Comparison of ENCODE assay signal across 8 mouse cellular contexts in the genomic region with DNA sequence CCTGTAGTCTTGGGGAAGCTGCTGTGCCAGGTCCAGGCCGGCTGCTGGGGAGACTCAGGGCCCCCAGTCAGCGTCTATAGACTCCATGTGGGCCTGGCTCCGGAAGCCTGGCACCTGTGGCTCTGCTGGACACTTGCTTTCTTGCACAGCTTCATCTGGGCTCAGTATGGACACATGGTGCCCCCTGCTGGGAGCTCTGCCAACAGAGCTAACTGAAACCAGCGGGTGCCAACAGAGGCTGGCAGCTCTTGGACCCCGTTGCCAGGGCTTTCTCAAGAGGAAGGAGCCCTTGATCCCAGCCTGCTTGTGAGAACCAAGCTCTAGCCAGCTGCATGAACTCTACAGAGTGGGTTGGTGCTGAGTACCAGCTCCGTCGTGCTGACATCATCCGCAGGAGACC. TPM values are rescaled to one million over a fixed set of nuclear protein-coding genes. Genes with fewer than 3 reads are reported as not detected.
A peak's percentile ranks its signal among the peaks of the same experiment; 100 is the strongest.
DNase-seq lines count a peak whose midpoint lies in the region; ATAC-seq and TF ChIP-seq lines count a peak whose summit lies in the region.
"Had no signal": no experiment of that assay in that cellular context is flagged by ENCODE, and none has a peak within 500 bp of the region (broad histone marks: within the 10 kb centered on the region; RNA-seq: fewer than 3 reads in every experiment).

No protein-coding gene starts in this region.

- no peaks in the 10 kb centered on the region for H3K4me1 ChIP-seq in midbrain, embryonic 14.5 days (ENCODE audit: control insufficient read depth, insufficient read depth, low read length)
- H3K4me1 ChIP-seq in midbrain, embryonic 11.5 days (ENCODE audit: control insufficient read depth, insufficient read depth, low read length) = no peaks in the 10 kb centered on the region
- peaks cover 6% of the 10 kb centered on the region for H3K4me1 ChIP-seq in bone marrow macrophage, adult 2 months (ENCODE audit: control insufficient read depth, insufficient read depth, low read length)
- peaks cover 25% of the 10 kb centered on the region for H3K4me1 ChIP-seq in forebrain, embryonic 16.5 days (replicated peaks; ENCODE audit: control insufficient read depth, insufficient read depth, low read length)
- no peaks in the 10 kb centered on the region for H3K4me1 ChIP-seq in lung, embryonic 16.5 days (replicated peaks; ENCODE audit: control insufficient read depth, insufficient read depth, low read length)
- H3K4me1 ChIP-seq: midbrain, embryonic 12.5 days had no signal

- H3K9me3 ChIP-seq in midbrain, embryonic 14.5 days (ENCODE audit: control insufficient read depth, low read length) = no peaks in the 10 kb centered on the region
- H3K9me3 ChIP-seq in midbrain, embryonic 11.5 days (ENCODE audit: control insufficient read depth, low read length) = no peaks in the 10 kb centered on the region
- no peaks in the 10 kb centered on the region for H3K9me3 ChIP-seq in forebrain, embryonic 16.5 days (ENCODE audit: control insufficient read depth, low read length)
- H3K9me3 ChIP-seq in lung, embryonic 16.5 days (ENCODE audit: control insufficient read depth, low read length) = no peaks in the 10 kb centered on the region
- H3K9me3 ChIP-seq: midbrain, embryonic 12.5 days had no signal

- ATAC-seq in midbrain, embryonic 14.5 days (ENCODE audit: low FRiP score, low TSS enrichment) = no peak; the same call in 1 of the 2 replicates
- no peak for ATAC-seq in midbrain, embryonic 11.5 days (ENCODE audit: low FRiP score)
- peak; percentile 49; the same call in 1 of the 2 replicates for ATAC-seq in forebrain, embryonic 16.5 days
- peak; percentile 23; the same call in 1 of the 2 replicates for ATAC-seq in lung, embryonic 16.5 days (ENCODE audit: low read depth)

- 83% methylated on average over 8 of the region's 8 CpGs for WGBS in midbrain, embryonic 14.5 days
- WGBS in midbrain, embryonic 11.5 days = 87% methylated on average over 8 of the region's 8 CpGs
- 65% methylated on average over 8 of the region's 8 CpGs for WGBS in forebrain, embryonic 16.5 days
- 70% methylated on average over 8 of the region's 8 CpGs for WGBS in lung, embryonic 16.5 days

- no peak overlapping the region for H3K9ac ChIP-seq in midbrain, embryonic 14.5 days (replicated peaks; ENCODE audit: low read length)
- no peak overlapping the region for H3K9ac ChIP-seq in midbrain, embryonic 11.5 days (ENCODE audit: low read length)
- H3K9ac ChIP-seq in forebrain, embryonic 16.5 days (replicated peaks; ENCODE audit: low read depth, low read length) = no peak overlapping the region
- H3K9ac ChIP-seq in lung, embryonic 16.5 days (ENCODE audit: low read length) = no peak overlapping the region
- H3K9ac ChIP-seq: midbrain, embryonic 12.5 days had no signal

- peak; percentile 18; the same call in 1 of the 2 replicates for TF ChIP-seq CTCF in bone marrow macrophage, adult 2 months (IDR thresholded peaks at IDR 0.05; ENCODE audit: low read depth, low read length)

- no peaks in the 10 kb centered on the region for H3K27me3 ChIP-seq in midbrain, embryonic 14.5 days (ENCODE audit: control insufficient read depth, insufficient read depth, low read length)
- H3K27me3 ChIP-seq in midbrain, embryonic 11.5 days (ENCODE audit: control insufficient read depth, insufficient read depth, low read length) = no peaks in the 10 kb centered on the region
- H3K27me3 ChIP-seq in forebrain, embryonic 16.5 days (replicated peaks; ENCODE audit: control insufficient read depth, insufficient read depth, low read length) = no peaks in the 10 kb centered on the region
- no peaks in the 10 kb centered on the region for H3K27me3 ChIP-seq in lung, embryonic 16.5 days (ENCODE audit: control insufficient read depth, insufficient read depth, low read depth, low read length)
- H3K27me3 ChIP-seq: midbrain, embryonic 12.5 days had no signal

- H3K4me3 ChIP-seq in midbrain, embryonic 14.5 days (replicated peaks; ENCODE audit: low read depth, low read length) = no peak overlapping the region
- H3K4me3 ChIP-seq in midbrain, embryonic 11.5 days (ENCODE audit: low read depth, low read length) = no peak overlapping the region
- H3K4me3 ChIP-seq in bone marrow macrophage, adult 2 months (ENCODE audit: insufficient read depth, low read length) = no peak overlapping the region
- no peak overlapping the region for H3K4me3 ChIP-seq in forebrain, embryonic 16.5 days (replicated peaks; ENCODE audit: low read length)
- H3K4me3 ChIP-seq in lung, embryonic 16.5 days (ENCODE audit: low read length) = no peak overlapping the region
- H3K4me3 ChIP-seq: midbrain, embryonic 12.5 days had no signal

- no peak for TF ChIP-seq POLR2A in bone marrow macrophage, adult 2 months (IDR thresholded peaks at IDR 0.05; ENCODE audit: borderline replicate concordance, low read depth, low read length)

- no peak overlapping the region for H3K27ac ChIP-seq in midbrain, embryonic 14.5 days (replicated peaks; ENCODE audit: low read depth, low read length)
- no peak overlapping the region for H3K27ac ChIP-seq in midbrain, embryonic 11.5 days (ENCODE audit: low read depth, low read length)
- no peak overlapping the region for H3K27ac ChIP-seq in bone marrow macrophage, adult 2 months (ENCODE audit: insufficient read depth, low read depth, low read length)
- no peak overlapping the region for H3K27ac ChIP-seq in forebrain, embryonic 16.5 days (ENCODE audit: low read length)
- no peak overlapping the region for H3K27ac ChIP-seq in lung, embryonic 16.5 days (ENCODE audit: low read length)
- H3K27ac ChIP-seq: midbrain, embryonic 12.5 days had no signal

- peak; percentile 86 for DNase-seq in midbrain, embryonic 14.5 days
- no peak for DNase-seq in midbrain, embryonic 11.5 days (ENCODE audit: low spot score, missing footprints)
- DNase-seq in kidney, postnatal 4 days = peak; percentile 74 to 77
- DNase-seq in right cerebral cortex, postnatal 25 days = peak; percentile 59

- H3K36me3 ChIP-seq in midbrain, embryonic 14.5 days (ENCODE audit: control insufficient read depth, insufficient read depth, low read length) = peaks cover 76% of the 10 kb centered on the region
- H3K36me3 ChIP-seq in midbrain, embryonic 11.5 days (ENCODE audit: control insufficient read depth, insufficient read depth, low read length) = peaks cover 11% of the 10 kb centered on the region
- peaks cover 13% of the 10 kb centered on the region for H3K36me3 ChIP-seq in forebrain, embryonic 16.5 days (ENCODE audit: control insufficient read depth, insufficient read depth)
- peaks cover 14% of the 10 kb centered on the region for H3K36me3 ChIP-seq in lung, embryonic 16.5 days (ENCODE audit: control insufficient read depth, insufficient read depth, low read length)

- no peak overlapping the region for H3K4me2 ChIP-seq in midbrain, embryonic 14.5 days (ENCODE audit: low read length)
- H3K4me2 ChIP-seq in midbrain, embryonic 11.5 days = no peak overlapping the region
- no peak overlapping the region for H3K4me2 ChIP-seq in forebrain, embryonic 16.5 days (ENCODE audit: low read length)
- H3K4me2 ChIP-seq in lung, embryonic 16.5 days (ENCODE audit: low read depth, low read length) = no peak overlapping the region
- H3K4me2 ChIP-seq: midbrain, embryonic 12.5 days had no signal

RNA-seq across cellular contexts. Expression of a gene that starts 21.7 kb away (rescaled TPM):
- 94.7 and 98.4 TPM in 2 replicates for polyA plus RNA-seq in midbrain, embryonic 14.5 days (2014; fragmentation: Nextera tagmentation; extraction: Ambion mirVana)
- polyA plus RNA-seq in midbrain, embryonic 11.5 days (2014; fragmentation: Nextera tagmentation; extraction: Ambion mirVana) = 164 and 165 TPM in 2 replicates
- 18.3 and 20.2 TPM in 2 replicates for polyA plus RNA-seq in bone marrow macrophage, adult 2 months (2012; ENCODE audit: insufficient read depth, insufficient read length, missing spikeins)
- polyA plus RNA-seq in forebrain, embryonic 16.5 days (2015; fragmentation: Nextera tagmentation; extraction: Ambion mirVana) = 133 and 146 TPM in 2 replicates
- polyA plus RNA-seq in lung, embryonic 16.5 days (2015; fragmentation: Nextera tagmentation; extraction: Ambion mirVana) = 123 and 127 TPM in 2 replicates

RNA-seq across cellular contexts. Expression of a gene that starts 31.8 kb away (rescaled TPM):
- 136 and 157 TPM in 2 replicates for polyA plus RNA-seq in midbrain, embryonic 14.5 days (2014; fragmentation: Nextera tagmentation; extraction: Ambion mirVana)
- 152 and 165 TPM in 2 replicates for polyA plus RNA-seq in midbrain, embryonic 11.5 days (2014; fragmentation: Nextera tagmentation; extraction: Ambion mirVana)
- polyA plus RNA-seq in bone marrow macrophage, adult 2 months (2012; ENCODE audit: insufficient read depth, insufficient read length, missing spikeins) = 82.2 and 83.4 TPM in 2 replicates
- polyA plus RNA-seq in forebrain, embryonic 16.5 days (2015; fragmentation: Nextera tagmentation; extraction: Ambion mirVana) = 170 and 178 TPM in 2 replicates
- 229 and 245 TPM in 2 replicates for polyA plus RNA-seq in lung, embryonic 16.5 days (2015; fragmentation: Nextera tagmentation; extraction: Ambion mirVana)

RNA-seq across cellular contexts. Expression of a gene that starts 40.6 kb away (rescaled TPM):
- polyA plus RNA-seq in midbrain, embryonic 14.5 days (2014; fragmentation: Nextera tagmentation; extraction: Ambion mirVana) = 28.0 and 33.5 TPM in 2 replicates
- 33.7 and 39.6 TPM in 2 replicates for polyA plus RNA-seq in midbrain, embryonic 11.5 days (2014; fragmentation: Nextera tagmentation; extraction: Ambion mirVana)
- 8.5 and 10.0 TPM in 2 replicates for polyA plus RNA-seq in bone marrow macrophage, adult 2 months (2012; ENCODE audit: insufficient read depth, insufficient read length, missing spikeins)
- 29.4 and 30.8 TPM in 2 replicates for polyA plus RNA-seq in forebrain, embryonic 16.5 days (2015; fragmentation: Nextera tagmentation; extraction: Ambion mirVana)
- polyA plus RNA-seq in lung, embryonic 16.5 days (2015; fragmentation: Nextera tagmentation; extraction: Ambion mirVana) = 30.2 and 38.9 TPM in 2 replicates

Comparison
In these comparisons a context has a peak if more than half of its experiments do, and no peak if none do; other contexts are left out.
1. ATAC-seq: peak in forebrain, embryonic 16.5 days (single experiment) and lung, embryonic 16.5 days (single experiment); none in midbrain, embryonic 14.5 days (single experiment) and midbrain, embryonic 11.5 days (single experiment).